Mouse (Mus musculus) neural tube, embryonic 10.5 days (tissue): ENCODE results near the gene Fnbp4.
"Not testable (repeated sequence)": the region's sequence is repeated elsewhere in the genome, so short reads cannot be mapped to it uniquely, and the experiment has no call there.

Experiments
- DNase-seq: peaks from one replicate; pipeline ENCODE4 v3.0.0-alpha.2; 2017; ENCODE audit warnings: low spot score; ENCODE audit errors: extremely low spot score

The Fnbp4 gene

GRCm38 (mm10) chr2:90782458-90782857 lies 37.3 kb downstream of the Fnbp4 start, which contains the start of gene Agbl2:
Gene Agbl2 (plus strand): TSS chr2:90782727.
- no peak for DNase-seq

- peak; percentile 53 for DNase-seq
Observed at GRCm38 (mm10) chr2:90782901-90783486, 37.8 kb downstream of the Fnbp4 start.

- DNase-seq, result no peak
Observed at GRCm38 (mm10) chr2:90788126-90788525, 43.0 kb downstream of the Fnbp4 start.

DNA sequence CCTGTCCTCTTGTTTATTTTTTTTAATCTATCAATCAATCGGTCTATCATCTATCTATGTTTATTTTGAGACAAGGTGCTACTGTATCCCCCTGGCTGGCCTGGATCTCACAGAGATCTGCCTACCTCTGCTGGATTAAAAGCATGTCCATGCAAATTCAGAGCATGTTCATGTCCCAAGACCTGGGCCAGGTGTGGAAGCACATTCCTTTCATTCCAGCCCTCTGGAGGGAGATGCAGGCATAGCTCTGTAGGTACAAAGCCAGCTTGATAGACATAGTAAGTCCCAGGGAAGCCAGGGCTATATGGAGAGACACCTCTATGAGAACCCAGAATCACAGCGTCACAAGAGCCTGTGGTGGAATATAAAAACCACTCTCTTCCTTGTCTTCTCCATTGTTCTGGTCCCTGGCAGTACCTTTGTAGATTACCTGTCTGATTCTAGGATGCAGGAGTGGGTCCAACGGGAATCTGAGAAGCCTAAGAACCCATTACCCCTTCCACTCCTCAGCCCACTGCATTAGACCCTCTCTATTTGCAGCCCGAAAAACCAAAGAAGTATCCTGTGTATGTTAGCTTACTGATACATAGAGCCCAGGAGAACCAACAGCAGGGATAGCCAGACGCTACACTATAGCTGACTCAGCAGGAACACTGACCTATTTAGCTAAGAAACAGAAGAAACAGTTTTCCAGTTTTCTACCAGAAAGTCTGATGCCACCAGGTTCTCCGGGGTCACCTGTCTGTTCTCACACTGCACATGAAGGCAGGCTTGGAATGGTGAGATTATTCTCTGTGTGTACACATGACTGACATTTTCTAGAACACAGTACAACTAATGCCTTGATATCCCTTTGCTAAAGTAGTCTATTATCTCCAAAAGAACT lies 63.3 kb downstream of the Fnbp4 start:
- no peak for DNase-seq

- DNase-seq, result no peak
Observed at GRCm38 (mm10) chr2:90810751-90811150, 65.6 kb downstream of the Fnbp4 start.

GRCm38 (mm10) chr2:90815266-90815665 lies 70.1 kb downstream of the Fnbp4 start:
- no peak for DNase-seq

GRCm38 (mm10) chr2:90816144-90816543 lies 71.0 kb downstream of the Fnbp4 start:
- DNase-seq, result no peak

DNA sequence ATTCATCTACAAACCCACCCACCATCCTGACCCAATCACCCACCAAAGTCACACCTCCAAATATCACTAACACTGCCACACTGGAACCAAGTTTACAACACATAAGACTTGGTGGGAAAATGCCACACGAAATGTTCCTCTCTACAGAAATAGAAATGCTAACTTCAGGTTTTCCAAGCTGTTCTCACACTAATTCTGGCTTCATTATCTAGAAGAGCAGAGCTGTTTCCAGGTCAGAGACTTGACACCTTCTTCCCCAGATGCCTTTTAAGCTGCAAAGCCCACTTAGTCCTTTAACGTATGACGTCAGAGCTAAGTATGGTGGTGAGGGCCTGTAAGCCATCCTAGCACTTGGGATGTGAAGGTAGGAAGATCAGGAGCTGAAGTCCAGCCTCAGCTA lies 73.5 kb downstream of the Fnbp4 start:
- DNase-seq, result no peak

GRCm38 (mm10) chr2:90820894-90821293 lies 75.7 kb downstream of the Fnbp4 start:
- DNase-seq, result no peak

DNA sequence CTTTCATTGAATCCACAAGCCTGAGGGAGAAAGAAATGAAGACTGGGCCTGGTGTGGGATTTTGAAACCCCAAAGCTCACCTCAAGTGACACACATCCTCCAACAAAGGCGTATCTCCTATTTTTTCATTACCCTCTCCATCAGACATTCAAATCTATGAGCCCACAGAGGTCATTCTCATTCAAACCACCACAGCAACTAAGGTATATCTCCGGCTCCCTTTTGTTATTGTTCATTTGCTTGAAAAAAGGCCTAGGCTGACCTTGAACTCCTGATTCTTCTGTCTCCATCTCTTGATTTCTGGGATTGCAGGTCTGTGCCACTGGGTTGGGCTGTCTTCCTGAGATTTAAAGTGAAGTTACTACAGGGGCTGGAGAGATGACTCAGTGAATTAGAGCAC lies 77.8 kb downstream of the Fnbp4 start:
- no peak for DNase-seq

- no peak for DNase-seq
Observed at GRCm38 (mm10) chr2:90823781-90824180, 78.6 kb downstream of the Fnbp4 start.

DNA sequence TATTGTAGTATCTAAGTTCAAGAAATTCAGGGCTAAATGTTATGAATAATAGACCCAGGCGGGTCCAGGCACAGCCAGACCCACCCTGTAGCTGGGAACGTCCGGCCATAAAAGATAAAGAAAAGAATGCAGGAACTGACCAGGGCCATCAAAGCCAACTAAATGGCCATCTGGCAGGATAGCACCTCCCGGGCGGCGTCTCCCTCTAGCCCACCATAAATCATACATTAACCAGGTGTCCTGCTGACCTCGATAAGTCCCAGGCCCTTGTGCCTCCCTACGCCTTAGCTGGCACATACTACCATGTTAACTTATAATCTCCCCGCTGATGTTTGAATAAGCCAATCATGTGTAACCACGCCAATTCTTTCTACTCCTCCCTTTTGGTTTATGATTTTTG lies 79.4 kb downstream of the Fnbp4 start:
- not testable (repeated sequence) for DNase-seq

DNA sequence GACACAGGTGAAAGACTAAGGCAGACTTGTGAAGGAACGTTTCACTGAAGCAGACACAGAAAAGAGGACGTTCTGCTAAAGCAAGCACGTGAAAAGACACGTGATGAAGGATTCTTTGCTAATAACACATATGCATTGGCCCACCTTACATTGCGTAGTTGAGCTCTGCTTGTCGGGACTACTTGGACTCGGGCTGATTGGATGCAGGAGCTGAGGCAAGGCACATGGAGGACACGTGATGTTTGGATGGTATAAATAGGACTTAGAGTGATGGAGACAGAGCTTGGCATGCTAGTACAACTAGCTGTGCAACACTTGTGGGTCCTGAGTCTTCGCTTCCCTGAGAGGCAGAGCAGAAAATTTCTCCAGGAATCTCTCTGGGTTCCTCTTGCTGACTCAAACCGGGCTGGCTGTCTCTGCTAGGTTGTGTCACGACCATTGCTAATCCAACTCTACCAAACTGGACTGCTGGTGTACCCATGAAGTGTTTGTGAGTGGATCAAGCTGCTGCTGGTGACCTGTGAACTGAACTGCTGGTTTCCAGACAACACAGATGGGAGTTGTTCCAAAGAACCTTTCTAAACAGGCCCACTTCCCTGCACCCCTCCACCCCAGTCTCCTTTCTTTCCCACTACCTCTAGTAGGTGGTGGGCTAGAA lies 80.5 kb downstream of the Fnbp4 start:
- DNase-seq, result no peak

GRCm38 (mm10) chr2:90828739-90829138 lies 83.6 kb downstream of the Fnbp4 start:
- no peak for DNase-seq
